Mouse (Mus musculus) hematopoietic stem cell, adult 5-6 weeks (primary cell): Measurements from ENCODE around the gene Prcd. TPM values are rescaled to one million over a fixed set of nuclear protein-coding genes. Genes with fewer than 3 reads are reported as not detected.
"Not testable (repeated sequence)": the region's sequence is repeated elsewhere in the genome, so short reads cannot be mapped to it uniquely, and the experiment has no call there.

Experiments used
- ATAC-seq, 2 experiments: fragments of 125-278 bp in 1 of 2; replicated peaks in 1 of 2; 2 replicates each; pipeline ENCODE4 v1.8.0; 2016 to 2017; ENCODE audit warnings: inconsistent platforms in 2 of 2, mild to moderate bottlenecking in 2 of 2, moderate number of reproducible peaks in 2 of 2, low read depth in 1 of 2, moderate TSS enrichment in 1 of 2; ENCODE audit not compliant: low FRiP score in 2 of 2, poor library complexity in 2 of 2, severe bottlenecking in 2 of 2, insufficient read depth in 1 of 2, low TSS enrichment in 1 of 2
- total RNA-seq: library from RNA; stranded (forward); fragments of 172-1452, 232-1000 nt; gene quantifications from 2 replicates; pipeline ENCODE4 v1.2.3, GENCODE M21; 2017

The Prcd gene
- total RNA-seq: 1.6 TPM in 1 of 2 replicates, not detected in the other

GRCm38 (mm10) chr11:116653234-116653633 is at the start of gene Prcd:
Prcd (plus strand) TSS chr11:116653534.
- ATAC-seq: no peak

GRCm38 (mm10) chr11:116604097-116604496 is 49.2 kb upstream of the Prcd start:
- no peak for ATAC-seq

- ATAC-seq: no peak
Observed at GRCm38 (mm10) chr11:116607717-116608116, 45.6 kb upstream of the Prcd start.

GRCm38 (mm10) chr11:116609965-116610630 is 43.2 kb upstream of the Prcd start:
- no peak for ATAC-seq

GRCm38 (mm10) chr11:116611168-116611567 is 42.2 kb upstream of the Prcd start:
- ATAC-seq: not testable (repeated sequence)

GRCm38 (mm10) chr11:116611883-116612282 is 41.5 kb upstream of the Prcd start:
- no peak for ATAC-seq

- no peak for ATAC-seq
Observed at GRCm38 (mm10) chr11:116612554-116612953, 40.8 kb upstream of the Prcd start.

GRCm38 (mm10) chr11:116613234-116613633 is 40.1 kb upstream of the Prcd start:
- ATAC-seq: no peak

- peak; percentile 39 to 62 for ATAC-seq
Observed at GRCm38 (mm10) chr11:116615735-116616437, 37.4 kb upstream of the Prcd start.

GRCm38 (mm10) chr11:116616438-116617118 is 36.8 kb upstream of the Prcd start:
- ATAC-seq: peak; percentile 51 to 71

- ATAC-seq: no peak
Observed at GRCm38 (mm10) chr11:116617641-116618040, 35.7 kb upstream of the Prcd start.

- ATAC-seq: no peak
Observed at GRCm38 (mm10) chr11:116618666-116619065, 34.7 kb upstream of the Prcd start.

GRCm38 (mm10) chr11:116619156-116619555 is 34.2 kb upstream of the Prcd start:
- ATAC-seq: no peak

- ATAC-seq: no peak
Observed at GRCm38 (mm10) chr11:116619561-116619960, 33.8 kb upstream of the Prcd start.

- ATAC-seq: no peak
Observed at GRCm38 (mm10) chr11:116620073-116620472, 33.3 kb upstream of the Prcd start.

- ATAC-seq: no peak
Observed at GRCm38 (mm10) chr11:116620559-116621253, 32.6 kb upstream of the Prcd start.

GRCm38 (mm10) chr11:116621258-116621704 is 32.1 kb upstream of the Prcd start:
- no peak for ATAC-seq
